ENCODE assay signal across 8 mouse cellular contexts in the genomic region with DNA sequence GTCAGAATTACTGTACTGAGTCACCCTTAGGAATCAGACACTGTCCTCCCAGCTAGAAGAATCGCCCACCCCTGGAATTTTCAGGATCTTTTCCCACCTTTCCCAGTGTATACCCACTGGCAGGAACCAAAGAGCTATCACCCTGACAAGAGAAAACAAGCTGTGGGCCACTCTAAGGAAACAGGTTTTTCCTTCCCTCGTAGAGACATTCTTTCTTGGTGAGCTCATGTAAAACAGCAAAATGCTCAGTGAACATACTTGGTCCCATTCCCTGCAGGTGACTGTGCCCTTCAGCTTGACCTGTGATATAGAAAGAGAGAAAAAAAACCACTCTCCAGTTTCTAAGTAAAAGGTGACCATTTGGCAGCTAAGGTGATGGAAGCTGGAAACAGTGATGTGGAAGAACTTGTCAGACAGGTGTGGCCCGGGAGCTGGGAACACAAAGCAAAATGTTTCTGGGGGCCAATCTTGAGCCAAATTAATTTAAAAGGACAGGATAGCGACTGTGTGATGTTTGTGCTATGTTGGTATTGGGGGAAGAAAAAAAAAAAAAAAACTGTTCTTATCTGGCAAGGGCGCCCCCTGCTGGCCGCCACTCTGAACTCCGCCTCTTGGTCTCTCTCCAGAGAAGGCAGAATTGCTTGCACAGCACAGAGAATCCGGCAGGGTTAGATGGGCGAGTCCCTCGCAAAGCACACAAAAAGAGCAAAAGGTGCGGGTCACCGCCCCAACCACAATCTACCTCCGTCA.
A peak's percentile ranks its signal among the peaks of the same experiment; 100 is the strongest.
DNase-seq lines count a peak whose midpoint lies in the region; ATAC-seq lines count a peak whose summit lies in the region.

No protein-coding gene starts in this region.

- DNase-seq in adrenal gland, adult (ENCODE audit: inconsistent age in 2 of 2, low spot score in 1 of 2): peak; percentile 63 to 91
- peak; percentile 86 for DNase-seq in embryo, embryonic 10 days (ENCODE audit: low spot score)
- DNase-seq in gastrocnemius, postnatal 14 days: peak; percentile 76
- peak; percentile 72 for DNase-seq in induced T-regulatory cell, adult 2 months (ENCODE audit: low read depth)
- peak; percentile 75 to 83 for DNase-seq in left cerebral cortex, postnatal 10 days (ENCODE audit: extremely low spot score in 1 of 2, low spot score in 2 of 2)
- peak; percentile 83 for DNase-seq in mesoderm, embryonic 11.5 days (ENCODE audit: low read depth, low spot score)
- peak; percentile 55 for DNase-seq in skeletal muscle tissue, adult 2 months (ENCODE audit: low read depth, low spot score)

- no peak for ATAC-seq in inflammation-experienced regulatory T-cells, adult 6 months

- intact Hi-C loops in gastrocnemius, postnatal 14 days (cut with DNase I; ENCODE audit: low total_unique reads): no loop called here
- intact Hi-C loops in left cerebral cortex, postnatal 10 days (cut with DNase I): no loop called here
